Mouse (Mus musculus) R1 (cell line): ENCODE data around the gene Hmox2.
"Not testable (repeated sequence)": the region's sequence is repeated elsewhere in the genome, so short reads cannot be mapped to it uniquely, and the experiment has no call there.

Experiments
- DNase-seq: peaks from one replicate; pipeline ENCODE4 v3.0.0-alpha.2; 2018; ENCODE audit warnings: low read depth, low spot score

The Hmox2 gene

DNA sequence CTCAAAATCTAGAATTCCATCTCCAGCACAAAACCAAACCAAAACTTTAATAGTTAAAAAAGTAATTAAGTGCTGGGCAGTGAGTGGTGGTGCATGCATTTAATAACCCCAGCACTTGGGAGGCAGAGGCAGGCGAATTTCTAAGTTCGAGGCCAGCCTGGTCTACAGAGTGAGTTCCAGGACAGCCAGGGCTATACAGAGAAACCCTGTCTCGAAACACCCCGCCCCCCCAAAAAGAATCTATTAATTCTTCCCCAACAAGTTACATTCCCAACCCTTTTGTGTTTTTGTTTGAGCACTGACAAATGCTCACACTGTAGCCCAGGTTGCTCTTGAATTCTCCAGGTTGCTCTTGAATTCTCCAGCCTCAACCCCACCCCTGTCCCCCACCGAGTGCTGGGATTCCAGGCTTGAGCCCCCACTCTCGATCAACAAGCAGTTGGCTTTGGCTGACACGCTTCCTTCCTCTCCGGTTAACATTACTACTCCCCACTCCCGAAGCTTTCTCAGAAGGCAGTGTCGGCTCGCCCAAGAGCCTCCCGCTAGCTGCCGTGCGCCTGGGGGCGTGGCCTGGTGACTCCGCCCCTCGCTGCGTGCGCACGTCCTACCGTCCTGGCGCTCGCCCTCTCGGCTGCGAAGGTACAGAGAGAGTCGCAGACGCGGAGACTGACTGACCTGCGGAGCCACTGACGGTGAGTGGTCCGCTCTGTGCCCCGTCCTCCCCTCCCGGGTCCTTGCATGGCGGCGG, at the start of gene Hmox2:
TSS of gene Hmox2 (plus strand) at position 582 of the 748 bp plus-strand sequence.
- DNase-seq: peak; percentile 91

DNA sequence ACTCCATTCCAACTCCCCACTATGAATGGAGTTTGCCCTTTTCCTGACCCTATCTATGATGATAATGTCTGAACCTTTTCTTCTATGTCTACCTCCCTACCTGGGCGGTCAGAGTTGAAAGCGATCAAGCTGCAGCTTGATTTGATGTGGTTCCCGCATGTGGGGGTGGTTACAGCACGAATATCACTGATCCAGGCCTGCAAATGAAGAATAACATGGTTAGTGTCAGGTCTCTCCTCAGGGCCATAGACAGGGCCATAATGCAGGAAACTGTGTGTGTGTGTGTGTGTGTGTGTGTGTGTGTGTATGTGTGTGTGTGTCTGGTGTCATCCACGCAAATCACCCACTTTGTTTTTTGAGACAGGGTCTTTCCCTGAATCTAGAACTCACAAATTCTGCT, 49.3 kb upstream of the Hmox2 start:
- DNase-seq: no peak

DNA sequence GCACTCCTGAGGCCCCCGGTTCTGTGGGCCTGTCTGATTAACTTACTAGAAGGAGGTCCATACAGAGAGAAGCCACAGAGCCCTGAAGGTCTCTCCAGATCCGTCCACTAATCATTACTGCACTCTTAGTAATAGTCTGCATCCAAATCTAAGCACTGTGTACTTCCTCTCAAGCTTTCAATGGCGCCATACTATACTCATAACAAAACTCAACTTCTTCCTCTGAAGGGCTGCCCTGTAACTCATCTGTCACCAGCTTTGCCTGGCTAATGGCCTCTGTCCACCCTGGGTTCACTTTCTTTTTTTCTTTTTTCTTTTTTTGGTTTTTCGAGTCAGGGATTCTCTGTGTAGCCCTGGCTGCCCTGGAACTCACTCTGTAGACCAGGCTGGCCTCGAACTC, 48.1 kb upstream of the Hmox2 start:
- no peak for DNase-seq

DNA sequence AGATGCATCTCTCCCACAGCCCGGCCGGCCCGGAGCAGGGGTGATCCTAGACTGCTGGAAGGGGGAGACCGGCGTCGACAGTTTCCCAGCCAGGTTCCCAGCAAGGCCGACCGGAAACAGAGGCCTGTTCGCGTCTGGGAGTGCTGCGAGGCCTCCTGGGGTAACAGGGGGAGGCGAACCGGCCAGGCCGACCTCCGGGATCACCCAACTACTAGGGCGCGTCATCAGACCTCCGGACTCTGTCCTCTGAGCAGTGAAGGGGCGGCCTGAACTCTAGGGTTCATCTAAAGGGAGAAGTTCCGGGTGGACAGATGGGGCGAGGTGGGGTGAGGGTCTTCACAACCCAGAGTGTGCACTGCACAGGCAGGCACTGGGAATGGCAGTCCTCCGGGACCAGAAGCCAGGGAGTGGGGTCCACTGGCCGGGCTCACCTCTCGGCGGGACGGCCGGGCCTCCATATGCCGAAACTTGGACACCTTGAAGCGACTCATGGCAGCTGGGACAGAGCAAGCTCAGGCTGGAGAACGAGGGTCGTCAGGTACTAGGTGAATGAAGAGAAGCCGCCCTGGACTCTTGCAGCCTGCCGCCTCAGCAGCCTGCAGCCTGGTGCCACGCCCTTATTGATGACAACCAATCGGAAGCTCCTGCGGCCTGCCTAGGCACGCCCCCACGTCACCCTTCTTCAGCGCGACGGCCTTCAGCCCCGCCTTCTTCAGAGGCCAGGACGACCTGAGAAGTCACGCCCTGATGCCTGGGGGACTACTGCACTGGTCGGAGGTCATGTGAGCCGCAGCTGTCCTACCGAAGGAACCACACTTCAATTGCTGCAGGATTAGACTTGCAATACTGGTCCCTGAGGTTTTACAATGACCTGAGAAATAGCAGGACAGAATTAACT, 46.8 kb upstream of the Hmox2 start, which contains the start of gene Coro7:
TSS of gene Coro7 (minus strand) at position 657 of the 898 bp plus-strand sequence.
- peak; percentile 98 for DNase-seq

DNA sequence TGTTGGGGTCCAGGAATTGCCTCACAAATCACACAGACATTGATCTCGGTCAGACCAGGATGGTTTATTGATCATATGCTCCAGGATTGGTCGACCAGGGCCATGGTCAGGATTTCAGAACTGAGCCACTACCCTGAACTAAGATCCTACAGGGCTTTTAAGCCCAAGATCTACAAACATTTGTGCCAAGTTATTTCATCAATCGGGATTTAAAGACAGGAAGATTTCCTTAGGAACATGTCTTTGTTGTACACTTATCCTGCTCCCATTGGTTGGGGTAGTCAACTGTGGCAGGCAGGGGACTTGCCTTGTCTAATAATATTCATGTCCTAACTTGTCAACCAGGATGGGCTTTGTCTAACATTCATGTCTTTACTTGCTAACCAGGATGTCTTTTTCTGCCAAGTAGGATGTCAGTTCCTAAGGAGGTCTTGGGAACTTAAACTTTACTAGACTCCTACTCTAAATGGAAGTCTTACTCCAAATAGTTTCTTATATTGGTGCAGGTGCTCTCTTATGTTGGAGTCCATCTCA, 45.2 kb upstream of the Hmox2 start:
- DNase-seq: not testable (repeated sequence)

DNA sequence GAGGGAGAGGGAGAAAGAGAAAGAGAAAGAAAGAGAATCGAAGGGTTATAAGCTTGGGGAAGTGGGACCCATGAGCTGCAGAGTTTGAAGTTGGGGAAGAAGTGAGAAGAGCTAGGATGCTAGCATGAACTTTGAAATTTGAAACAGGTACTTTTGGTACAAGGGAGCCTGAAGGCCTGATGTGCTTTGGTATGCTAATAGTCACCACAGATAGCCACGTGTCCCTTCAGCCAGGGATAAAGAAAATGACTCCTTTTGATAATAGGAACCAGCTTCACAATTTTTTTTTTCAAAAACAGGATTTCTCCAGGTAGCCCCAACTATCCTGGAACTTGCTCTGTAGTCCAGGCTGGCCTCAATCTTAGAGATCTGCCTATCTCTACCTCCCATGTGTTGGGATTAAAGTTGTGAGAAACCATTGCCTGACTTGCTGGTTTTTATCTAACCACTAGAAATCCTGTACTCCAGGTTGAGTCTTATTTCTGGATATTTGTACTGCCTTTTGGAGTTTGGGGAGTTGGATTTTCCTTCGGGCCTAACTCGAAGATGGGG, 43.5 kb upstream of the Hmox2 start:
- DNase-seq: no peak

DNA sequence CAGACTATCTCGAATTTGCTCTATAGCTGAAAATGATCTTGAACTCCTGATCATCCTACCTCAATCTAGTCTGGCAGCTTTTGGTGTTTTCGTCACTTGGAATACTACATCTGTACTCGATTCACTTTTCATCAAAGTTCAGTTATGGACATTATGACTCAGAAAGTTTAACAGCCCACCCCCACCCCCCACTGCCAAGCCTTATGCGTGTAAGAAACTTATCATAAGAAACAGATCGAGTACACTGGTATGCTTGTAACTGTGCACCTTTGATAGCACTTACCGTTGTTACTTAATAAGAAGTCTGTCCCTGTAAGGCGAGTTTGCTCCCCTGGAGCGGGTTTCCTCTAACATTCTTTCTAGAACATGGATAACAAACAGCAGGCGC, 43.0 kb upstream of the Hmox2 start:
- DNase-seq: no peak

DNA sequence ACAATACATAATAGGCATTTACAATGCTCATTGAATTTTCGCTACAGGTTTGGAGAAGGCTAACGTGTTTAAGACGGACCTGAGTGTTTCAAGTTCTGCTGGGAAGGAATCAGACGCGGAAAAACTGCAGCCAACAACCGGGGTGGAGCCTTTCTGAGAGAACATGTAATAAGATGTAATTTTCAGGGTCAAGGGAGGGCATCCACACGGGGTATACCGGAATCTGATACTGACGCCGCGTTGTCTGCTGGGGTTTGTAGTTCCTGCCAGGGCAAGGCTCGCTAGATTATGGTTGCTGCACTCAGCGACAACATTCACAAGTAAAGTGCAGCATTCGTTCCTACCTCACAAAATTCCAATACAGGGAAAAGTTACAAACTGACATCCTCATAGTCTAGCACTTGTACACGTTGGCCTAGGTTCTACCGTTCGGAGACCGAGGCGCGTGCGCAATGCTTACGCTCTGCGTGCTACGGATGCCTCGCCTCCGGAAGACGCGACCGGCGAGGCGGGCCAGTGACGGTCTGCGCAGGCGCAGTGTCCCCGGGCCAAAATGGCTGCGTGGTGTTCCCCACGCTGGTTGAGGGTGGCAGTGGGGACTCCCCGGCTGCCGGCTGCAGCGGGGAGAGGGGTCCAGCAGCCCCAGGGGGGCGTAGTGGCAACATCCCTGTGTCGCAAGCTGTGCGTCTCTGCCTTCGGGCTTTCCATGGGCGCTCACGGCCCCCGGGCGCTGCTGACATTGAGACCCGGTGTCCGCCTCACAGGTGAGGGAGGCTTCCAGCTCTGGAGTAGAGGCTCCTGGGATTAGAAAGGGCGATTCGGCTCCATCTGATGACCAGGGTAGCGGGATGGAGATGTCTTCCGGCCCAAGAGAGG, 42.3 kb upstream of the Hmox2 start:
- DNase-seq: peak; percentile 94

DNA sequence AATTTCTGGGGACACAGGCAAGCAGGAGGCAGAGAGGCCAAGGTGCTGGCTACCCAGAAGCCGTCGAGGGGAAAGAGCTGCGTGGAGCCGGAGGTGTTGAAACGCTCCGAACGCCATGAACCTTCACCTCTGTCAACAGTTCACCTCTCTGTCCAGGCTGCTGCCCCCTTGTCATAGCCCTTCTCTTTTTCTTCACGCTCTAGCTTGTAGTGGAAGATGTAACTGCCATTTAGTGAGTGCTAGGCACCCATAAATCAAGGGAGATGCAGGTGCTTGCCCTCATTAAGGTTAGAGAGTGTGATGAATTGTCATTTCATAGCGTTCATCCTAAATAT, 41.7 kb upstream of the Hmox2 start:
- DNase-seq: no peak

DNA sequence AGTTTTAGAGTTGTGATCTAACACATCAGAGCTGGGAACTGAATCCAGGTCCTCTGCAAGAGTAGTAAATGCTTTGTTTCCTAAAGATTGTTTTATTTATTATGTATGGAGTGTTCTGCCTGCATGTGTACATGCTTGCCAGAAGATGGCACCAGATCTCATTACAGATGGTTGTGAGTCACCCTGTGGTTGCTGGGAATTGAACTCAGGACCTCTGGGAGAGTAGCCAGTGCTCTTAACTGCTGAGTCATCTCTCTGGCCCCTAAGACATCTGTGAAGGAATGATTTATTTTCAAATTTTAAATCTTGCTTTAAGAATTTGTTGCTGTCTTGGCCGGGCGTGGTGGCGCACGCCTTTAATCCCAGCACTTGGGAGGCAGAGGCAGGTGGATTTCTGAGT, 36.8 kb upstream of the Hmox2 start:
- peak; percentile 41 for DNase-seq

DNA sequence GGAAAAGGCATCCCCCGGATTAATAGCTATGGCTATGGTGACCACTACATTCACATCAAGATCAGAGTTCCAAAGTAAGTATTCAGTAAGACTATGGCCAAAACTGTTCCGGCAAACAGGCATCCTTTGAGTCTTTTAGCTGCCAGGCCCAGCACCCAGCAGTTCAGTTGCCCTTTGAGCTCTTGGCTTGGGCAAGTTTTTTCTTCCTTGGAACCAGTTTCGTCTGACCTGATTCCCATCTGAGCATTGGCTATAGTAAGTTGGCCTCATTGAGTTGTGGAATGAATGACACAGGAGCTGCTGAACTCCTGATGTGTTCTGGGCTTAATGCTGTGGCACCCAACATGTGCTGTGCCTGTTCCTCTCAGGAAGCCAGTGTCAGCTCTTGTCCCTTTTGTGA, 24.9 kb upstream of the Hmox2 start:
- DNase-seq: no peak

DNA sequence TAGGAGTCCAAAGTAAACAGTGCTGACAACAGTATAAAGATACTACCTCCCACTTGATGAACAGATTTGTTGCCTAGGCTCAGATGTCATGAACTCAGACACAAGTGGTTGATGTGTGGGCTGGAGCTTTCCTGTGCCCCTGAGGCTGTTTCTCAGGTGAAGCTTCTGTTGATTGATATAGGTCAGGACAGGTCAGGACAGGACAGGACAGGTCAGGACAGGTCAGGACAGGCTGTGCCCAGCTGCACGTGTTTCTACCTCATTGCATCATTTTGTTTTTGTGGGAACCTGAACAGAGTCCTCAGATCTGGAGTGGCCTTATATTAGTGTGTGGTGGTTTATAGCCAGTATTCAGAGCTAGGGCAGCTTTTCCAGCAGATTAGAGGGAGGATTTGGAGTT, 23.5 kb upstream of the Hmox2 start:
- DNase-seq: no peak

DNA sequence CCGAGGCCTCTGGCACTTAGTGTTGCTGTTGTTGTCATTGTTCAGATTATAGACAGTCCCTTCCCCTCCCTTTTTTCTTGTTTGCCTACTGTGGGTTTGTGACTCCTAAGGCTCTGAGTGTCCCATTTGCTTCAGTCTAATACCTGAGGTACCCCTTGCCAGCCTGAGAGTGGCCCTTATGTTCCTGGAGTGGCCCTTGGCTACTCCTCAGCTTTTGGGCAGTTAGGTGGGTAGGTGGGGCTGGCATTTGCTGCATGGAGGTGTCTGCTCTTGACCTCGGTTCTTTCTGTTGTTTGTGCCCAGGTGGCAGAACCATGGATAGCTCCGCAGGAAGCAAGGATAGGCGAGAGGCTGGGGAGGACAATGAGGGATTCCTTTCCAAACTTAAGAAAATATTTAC, 20.6 kb upstream of the Hmox2 start:
- peak; percentile 40 for DNase-seq

DNA sequence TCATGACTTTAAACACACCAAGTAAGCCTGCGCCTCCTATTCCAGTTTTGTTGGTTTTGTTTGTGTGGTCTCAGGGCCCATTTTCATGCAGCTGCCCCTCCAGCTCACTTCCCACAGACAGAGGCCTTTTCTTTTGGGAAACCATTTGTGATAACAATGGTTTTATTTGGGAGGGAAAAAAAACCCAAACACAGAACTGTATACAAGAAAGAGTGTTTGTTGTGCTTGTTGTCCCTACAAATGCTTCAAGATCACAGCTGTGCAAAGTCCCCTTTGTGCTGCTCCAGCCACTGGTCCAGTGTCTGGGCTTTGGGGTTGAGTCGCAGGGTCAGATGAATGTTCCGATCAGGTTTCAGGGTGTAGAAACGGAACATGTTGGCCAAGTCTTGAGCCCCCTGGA, 15.0 kb upstream of the Hmox2 start:
- no peak for DNase-seq

DNA sequence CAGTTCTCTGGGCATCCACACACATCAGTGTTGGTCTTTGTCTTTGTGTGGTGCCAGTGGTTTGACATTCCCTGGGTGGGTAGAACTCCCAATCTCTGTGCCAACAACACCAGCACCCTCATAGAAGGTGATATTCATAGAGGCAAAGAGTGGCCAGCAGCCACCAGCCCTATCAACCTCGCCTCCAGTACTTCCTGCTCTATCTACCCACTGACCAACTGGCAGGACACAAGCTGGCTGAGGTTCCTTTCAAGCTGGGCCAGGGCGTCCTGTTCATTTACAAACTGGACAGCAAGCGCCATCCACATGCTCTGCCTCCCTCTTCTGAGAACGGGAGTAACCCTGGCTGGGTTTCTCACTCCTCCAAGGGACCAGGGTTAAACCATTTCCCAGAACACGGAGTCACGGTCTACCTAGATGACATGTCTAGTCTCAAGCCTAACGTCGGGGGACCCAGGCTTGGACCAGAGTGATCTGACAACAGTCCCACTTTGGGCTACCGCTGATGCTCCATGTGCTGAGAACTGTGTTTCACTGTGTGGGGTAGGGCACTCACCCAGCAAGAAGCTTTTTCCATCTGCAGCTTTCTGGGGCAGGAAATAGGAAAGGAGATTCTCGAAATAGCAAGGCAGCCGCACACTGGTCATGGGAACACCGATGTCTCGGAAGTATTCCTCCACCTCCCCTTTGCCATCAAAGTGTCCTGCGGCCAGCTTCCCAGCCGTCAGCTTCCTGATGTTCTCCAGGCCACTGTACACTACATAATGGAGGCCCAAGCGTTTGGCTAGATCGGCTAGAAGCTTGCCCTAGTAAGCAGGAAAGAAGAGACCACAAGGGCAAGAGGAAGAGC, 12.1 kb upstream of the Hmox2 start:
- DNase-seq: no peak

DNA sequence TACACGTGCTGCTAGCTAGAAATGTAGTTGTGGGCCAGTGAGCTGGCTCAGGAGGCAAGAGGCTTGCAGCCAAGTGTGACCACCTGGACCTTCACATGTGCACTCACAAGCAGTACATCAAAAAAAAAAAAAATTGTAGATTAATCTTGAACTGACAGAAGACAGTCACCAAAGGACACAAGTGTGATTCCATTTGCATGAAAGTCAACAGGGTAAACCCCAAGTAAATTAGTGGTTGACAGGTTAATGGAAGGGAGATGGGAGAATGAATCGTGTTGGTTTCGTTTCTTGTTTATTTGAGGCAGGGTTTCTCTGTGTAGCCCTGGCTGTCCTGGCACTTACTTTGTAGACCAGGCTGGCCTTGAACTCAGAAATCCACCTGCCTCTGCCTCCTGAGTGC, 8.3 kb upstream of the Hmox2 start:
- DNase-seq: no peak

DNA sequence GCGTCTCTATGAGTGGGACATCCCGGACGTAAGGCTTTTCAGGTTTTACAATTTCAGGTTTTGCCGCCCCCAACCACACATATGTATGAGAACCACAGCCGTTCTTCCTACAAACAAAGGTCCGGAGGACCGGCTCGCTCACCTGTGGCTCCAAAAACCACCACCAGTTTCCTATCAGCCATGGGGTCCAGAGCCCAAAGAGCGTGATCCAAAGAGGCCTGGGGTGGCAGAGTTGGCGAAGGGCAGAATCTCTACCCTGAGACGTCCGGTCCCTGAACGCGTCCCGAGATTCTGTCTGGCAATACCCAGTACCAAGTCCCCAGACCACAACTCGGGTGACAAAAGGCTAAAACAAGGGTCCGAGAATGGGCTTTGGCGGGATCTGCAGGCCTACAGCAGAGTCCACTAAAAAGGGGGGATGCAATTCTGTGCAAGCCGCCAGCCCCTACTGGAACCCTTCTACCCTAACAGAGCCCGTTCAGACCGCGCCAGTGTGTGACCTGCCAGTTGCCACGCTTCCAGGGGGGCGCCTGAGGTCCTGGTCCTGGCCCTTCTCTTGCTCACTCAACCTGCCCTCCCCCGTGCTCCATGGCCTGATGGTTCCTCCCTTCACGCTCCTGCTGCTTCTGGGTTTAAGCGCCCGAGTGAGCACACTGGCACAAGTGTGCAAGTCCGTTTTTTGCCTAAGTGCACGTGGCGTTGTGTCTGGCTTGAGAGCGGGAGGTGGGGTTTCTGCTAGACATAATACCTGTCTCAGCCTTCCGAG, 7.2 kb upstream of the Hmox2 start, which contains the start of gene Nmral1:
TSS of gene Nmral1 (minus strand) at position 604 of the 766 bp plus-strand sequence.
- peak; percentile 93 for DNase-seq

DNA sequence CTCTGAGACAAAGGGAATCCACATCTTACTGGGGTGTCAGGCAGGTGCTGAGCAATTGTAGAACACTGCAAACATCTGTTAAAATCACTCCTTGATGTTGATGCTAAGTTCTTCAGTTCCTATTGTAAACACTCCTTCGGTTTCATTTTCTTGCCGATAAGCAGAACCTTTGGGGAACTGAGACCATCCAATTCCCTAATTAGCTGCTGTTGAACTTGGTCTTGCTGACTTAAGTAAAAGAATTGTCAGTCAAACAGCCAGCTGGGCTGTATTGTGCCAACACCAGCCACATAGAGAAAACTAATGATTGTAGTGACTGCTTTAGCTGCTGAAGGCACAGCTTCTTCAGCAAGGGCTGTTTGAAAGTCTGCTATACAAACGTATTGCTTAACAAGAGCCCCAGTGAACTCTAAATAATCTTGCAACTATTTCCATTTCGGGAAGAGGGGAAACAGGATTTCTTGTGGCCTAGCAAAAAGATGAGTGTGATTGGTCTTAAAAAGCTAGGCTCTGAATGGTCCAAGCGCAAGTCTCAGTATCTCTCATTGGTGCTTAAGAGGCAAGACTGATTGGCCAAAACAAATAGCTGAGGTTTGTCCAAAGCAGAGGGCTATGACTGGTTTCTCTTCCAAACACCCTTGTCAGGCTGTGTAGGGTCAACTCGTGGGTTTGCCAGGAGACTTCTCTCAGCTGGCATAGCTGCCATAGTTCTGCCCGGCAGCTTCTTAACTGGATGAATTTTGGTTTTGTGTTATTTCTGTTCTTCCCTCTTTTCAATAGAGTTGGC, 3.8 kb upstream of the Hmox2 start:
- DNase-seq: peak; percentile 28

DNA sequence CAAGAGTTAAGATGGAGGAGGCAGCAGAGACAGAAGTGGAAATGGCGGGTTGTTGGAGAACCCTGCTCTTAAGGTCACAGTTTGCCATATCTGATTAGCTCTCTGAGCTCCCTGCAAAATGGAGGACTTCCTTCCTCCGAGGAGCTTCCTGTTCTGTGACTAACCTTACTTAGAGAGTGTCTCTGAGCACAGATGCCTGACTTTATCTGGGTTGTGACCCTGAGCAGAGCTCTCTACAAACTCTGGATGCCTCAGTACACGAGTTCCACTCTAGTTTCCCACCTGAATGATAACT, 3.3 kb upstream of the Hmox2 start:
- no peak for DNase-seq
